Mouse (Mus musculus) liver (tissue): Measurements from ENCODE around the gene Plaa.
"Not testable (repeated sequence)": the region's sequence is repeated elsewhere in the genome, so short reads cannot be mapped to it uniquely, and the experiment has no call there.

Experiments
- DNase-seq: peaks from one replicate; pipeline ENCODE4 v3.0.0-alpha.2; 2020; ENCODE audit warnings: mixed read lengths

Plaa gene

DNA sequence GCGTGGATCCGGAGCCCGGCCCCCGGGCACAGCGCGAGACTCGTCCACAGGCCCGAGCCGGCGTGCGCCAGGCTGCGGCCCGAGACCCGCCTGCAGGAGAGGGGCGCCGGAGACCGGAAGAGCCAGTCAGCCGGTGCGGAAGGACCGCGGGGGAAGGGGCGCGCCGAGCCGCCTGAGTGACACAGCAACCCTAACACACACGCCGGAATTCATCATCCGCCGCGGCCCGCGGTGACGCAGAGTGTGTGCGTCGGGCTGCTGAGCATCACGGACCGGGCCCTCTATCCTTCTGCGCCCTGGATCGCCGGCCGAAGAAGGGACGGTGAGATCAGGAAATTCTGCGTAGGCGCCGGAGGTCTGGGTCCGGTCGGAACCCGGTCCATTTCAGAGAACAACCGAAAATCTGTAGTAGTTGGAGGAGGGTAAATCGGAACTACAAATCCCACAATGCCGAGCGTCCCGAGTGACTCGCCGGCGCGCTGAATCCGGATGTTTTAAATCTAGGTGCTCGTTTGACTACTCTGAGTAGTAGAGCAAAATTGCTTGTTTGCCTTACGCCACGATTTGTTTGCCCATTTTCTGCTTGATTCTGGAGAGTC is at the start of gene Plaa:
TSS of gene Plaa (minus strand) at position 214 of the 599 bp plus-strand sequence.
- DNase-seq: peak; percentile 89

DNA sequence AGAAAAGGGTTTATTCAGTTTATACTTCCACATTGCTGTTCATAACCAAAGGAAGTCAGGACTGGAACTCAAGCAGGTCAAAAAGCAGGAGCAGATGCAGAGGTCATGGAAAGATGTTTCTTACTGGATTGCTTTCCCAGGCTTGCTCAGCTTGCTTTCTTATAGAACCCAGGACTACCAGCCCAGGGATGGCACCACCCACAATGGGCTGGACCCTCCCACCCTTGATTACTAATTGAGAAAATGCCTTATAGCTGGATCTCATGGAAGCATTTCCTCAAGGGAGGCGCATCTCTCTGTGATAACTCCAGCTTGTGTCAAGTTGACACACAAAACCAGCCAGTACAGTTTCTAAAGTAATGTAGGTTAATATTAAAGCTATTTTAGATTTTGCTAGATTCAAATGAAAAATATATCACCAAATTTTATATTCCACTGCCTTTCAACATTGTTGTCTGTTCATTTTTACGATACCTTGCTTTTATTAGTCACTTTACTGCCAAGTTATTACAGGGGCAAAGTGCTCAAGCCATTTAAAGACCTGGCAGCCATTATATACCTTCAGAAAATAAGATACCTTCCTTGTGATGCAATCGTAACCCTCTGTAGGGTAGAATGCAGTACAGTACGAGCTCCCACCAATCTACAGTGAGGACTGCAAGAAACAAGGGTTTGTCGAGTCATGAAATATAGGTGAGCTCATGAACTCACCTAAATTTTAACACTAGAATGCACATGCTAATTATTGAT is 47.6 kb upstream of the Plaa start:
- DNase-seq: not testable (repeated sequence)

DNA sequence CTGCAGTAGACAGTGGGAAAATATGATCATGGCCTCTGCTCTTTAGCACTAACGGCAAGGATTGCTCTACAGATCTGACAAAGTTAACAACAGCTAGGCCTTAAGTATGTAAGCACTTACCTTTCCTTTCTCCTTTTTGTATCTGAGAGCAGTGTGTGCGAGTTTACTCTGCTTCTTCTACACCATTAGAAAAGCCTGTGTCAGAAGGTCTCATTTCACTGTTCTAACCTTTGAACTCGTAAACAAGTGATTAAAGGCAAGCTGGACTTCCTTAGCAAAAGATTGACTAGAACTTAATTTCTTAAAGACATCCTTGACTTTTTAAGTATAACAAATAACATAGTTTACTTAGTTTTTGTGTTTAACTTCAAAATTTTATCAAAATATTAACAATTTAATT is 46.9 kb upstream of the Plaa start, which contains the start of gene Lrrc19:
TSS of gene Lrrc19 (minus strand) at position 225 of the 400 bp plus-strand sequence.
- no peak for DNase-seq

DNA sequence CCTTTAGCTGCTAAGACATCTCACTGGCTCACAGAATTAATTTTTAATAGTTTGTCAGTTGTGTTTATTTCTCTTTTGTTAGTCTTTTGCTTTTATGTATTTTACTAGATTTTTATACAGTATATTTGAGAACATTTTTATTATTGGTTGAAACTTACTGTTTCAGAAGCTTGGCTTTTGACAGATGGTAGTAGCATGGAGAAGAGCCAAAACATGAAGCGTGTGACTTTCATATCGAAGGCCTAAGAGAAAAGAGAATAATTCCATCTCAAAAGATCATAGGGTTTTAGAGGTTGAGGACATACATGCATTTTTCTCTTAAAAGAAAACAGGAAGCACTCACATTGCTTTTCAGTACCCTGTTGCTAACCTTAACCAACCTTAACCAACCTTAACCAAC is 40.1 kb upstream of the Plaa start:
- DNase-seq: no peak

DNA sequence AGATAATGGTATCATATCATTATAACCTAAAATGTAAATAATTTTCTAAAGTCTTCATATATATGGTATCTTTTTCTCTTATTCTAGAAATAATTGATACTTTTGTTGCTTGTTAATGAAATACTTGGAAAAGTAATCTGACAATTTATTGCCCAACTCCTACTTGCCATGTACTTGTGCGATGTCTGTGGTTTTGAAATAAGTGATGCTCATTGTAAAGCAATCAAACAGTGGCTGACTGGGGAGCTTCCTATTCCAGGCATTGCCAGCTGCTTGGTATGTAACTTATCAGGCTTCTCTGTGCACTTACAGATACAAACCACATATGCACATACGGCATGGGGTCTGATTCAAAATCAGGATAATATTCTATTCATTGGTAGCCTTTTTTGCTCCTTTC is 17.0 kb upstream of the Plaa start:
- DNase-seq: no peak

DNA sequence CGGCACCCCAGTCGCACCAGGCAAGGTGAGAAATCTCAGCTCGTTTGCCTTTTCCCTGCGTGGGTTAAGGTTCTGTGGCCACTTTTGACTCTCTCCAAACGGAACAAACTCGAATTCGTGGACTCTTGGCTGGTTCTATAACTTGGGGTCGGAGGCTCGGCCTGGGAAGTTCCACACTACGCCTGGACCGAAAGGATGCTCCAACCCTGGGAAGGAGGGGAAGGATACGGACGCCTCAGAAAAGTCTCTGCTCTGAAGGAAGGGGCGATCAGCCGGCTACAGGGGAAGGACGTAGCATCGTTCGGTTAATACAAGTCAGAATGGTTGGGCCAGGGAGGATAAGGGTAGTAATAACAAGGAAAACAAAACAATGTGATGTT is 11.6 kb upstream of the Plaa start:
- no peak for DNase-seq

DNA sequence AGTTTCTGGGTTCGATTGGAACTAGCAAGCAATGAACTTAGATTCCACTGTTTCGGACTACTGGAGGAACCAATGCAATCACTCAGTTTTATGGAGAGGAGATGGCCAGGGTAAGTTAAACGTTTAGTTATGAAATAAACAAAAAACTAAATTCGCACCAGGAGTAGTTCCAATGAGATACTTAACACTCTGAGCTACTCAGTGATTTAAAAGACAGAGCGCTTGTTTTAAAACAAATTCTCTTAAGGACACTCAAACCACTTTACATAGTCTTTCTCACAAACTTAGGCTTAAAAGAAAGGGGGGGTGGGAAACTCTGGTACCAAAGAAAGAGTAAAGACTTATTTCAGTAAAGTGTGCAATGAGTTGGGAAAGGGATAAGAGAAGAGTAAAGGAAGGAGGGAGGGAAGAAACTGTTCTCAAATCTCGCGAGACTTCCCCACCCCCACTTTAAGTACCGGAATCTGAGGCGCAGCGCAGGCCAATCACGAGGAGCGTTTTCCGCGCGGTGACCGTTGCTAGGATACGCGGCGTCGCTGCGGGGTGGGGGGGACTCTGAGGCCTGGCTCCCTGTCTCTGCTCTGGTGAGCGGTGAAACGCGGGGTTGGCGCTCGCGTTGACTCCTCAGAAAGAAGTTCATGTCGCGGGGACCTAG is 11.1 kb upstream of the Plaa start, which contains the start of gene Ift74:
TSS of gene Ift74 (plus strand) at position 520 of the 655 bp plus-strand sequence.
- peak; percentile 93 for DNase-seq

DNA sequence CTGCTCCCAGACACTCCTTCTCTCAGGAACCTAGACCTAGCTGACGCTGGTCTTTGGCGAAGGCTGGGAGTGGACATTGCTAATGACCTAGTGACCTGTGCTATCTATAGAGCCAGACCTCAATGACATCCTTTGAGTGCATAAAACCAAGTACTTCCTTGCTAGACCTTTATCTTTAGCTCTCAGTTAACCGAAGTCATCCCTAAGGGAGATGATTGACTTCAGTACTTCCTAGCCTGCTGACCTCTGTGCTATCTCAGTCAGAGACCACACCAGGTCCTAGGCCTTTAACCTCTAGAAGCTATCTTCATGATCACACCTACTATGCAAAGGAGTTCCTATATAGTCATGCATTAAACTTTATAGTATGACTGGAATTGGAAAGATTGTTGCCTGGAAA is 7.3 kb upstream of the Plaa start:
- DNase-seq: no peak

DNA sequence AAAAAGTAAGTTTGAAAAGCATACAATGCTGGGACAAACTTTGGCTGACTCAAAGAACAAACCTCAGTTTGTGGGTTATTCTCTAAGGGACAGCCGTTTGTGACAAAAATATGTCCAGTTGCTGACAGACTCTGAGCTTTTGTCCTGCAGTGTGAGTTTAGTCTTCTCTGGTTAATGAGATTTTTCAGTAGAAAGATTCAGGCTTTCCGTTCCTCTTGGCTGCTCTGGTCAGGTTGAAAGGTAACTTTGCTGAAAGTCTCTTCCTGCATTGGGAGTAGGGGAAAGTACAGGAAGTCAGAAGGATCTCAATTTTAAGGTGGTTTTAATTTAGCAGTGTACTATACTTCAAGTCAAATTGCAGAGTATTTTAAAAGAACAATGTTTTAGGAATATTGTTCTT is 2.5 kb upstream of the Plaa start:
- DNase-seq: no peak

DNA sequence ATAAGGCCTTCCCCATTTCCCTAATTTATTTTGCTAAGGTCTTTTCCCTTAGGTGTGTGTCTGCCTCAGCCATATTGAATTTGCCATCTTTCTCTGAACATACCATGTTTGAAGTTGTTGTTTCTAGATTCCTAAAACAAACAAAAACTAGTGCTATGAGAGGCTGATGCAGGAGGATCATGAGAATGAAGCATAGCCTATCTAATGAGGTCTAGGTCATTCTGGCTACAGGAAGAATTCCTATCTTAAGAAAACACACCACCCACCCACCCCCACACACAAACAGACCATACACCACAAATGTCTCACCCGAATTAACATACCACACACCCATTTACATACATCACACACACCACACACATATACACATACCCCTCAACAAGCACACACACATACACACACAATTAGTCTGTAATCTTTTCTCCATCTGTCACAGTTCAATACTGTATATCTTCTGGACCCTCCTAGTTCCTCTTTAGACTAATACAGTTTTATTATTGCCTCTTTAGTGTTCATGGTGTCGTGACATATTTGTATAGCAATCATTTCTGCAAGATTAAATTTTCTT is 1.5 kb upstream of the Plaa start:
- no peak for DNase-seq

DNA sequence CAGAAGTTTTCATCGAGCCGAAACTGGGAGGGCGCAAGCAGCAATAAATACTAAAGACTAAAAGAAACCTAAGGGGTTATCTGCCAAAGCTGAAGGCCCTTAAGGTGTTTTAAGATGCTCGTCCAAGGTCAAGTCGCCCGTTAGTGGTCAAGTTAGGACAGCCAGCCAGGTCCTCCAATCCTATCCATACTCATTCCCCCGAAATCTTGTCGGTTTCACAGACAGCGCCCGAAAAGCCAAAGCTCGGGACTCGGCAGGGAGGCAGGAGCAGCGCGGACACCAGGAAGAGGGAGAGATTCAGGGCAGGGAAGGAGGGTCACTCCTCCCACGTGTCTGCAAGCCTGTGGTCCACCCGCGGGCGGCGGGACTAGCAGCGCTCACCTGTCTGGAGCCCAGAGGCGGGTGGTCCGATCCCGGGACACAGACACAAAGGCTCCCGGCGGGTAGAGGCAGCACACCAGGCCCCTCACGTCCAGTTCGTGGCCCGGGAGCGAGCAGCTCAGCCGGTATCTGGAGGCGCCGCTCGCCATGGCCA is 481 bp downstream of the Plaa start:
- peak; percentile 50 for DNase-seq

DNA sequence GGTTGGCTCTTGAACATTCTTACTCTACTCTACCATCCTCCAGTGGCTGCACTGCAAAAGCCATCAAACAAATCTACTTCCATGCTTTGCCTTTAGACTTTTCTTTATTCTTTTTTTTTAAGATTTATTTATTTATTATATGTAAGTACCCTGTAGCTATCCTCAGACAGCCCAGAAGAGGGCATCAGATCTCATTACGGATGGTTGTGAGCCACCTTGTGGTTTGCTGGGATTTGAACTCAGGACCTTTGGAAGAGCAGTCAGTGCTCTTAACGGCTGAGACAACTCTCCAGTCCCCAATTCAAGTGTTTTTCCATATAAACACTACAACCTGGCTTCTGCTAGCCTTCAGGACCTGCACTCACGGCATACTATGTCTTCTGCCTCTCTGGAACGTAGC is 1.6 kb downstream of the Plaa start:
- no peak for DNase-seq

DNA sequence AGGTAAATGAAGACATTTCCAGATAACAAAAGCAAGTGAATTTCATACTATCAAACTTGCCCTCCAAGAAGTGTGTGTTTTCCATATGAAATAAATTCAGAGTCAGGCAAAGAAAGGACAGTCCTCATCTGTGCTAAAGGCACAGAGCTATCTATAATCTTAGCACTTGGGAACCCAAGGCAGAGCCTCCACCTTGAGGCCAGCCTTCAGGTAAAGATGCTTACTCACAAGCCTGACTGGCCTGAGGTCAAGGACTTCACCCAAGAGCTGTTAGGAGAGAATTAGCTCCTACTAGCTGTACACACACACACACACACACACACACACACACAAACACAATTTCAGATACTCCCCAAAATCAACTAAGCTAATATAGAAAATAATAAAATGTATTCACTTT is 10.3 kb downstream of the Plaa start:
- DNase-seq: no peak

DNA sequence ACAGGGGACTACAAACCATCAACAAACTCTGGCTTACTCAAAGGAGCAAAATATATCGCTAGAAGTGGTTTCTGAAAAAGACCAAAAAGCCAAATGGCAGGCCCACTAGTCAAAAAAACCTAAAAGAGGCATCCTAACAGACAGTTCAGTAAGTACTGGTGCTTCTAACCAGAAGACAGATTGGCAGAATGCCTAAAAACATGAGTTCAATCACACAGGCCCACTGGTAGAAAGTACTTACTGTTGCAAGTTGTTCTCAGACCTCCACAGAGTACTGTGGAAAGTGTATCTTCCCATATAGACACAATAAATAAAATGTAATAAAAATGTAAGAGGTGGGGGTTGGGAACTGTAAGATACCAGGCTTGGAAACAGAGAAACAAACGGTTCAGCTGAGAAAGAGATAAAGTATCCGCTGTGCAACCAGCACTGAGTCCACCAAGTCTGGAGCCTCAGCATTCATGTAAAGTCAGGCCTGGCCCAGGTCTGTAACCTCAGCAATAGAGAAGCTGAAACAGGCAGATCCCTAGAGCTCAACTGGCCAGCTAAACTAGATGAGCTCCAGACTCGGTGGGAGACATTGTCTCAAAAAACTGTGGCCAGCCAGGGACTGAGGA is 11.2 kb downstream of the Plaa start:
- DNase-seq: no peak

DNA sequence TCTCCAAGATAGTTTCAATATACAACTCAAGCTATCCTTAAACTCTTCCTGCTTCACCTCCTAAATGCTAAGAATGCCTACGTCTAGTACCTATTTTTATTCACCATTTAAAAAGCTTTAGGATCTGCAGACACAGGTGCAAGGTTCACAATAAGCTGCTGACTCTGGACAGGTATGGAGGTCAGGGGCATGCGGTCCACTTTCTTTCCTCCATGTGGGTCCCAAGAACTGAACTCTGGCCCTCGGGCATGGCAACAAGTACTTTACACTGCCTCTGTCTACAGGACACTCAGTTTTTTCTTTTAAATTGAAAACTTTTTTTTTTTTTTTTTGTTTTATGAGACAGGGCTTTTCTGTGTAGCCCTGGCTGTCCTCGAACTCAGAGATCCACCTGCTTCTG is 30.4 kb downstream of the Plaa start:
- DNase-seq: no peak

DNA sequence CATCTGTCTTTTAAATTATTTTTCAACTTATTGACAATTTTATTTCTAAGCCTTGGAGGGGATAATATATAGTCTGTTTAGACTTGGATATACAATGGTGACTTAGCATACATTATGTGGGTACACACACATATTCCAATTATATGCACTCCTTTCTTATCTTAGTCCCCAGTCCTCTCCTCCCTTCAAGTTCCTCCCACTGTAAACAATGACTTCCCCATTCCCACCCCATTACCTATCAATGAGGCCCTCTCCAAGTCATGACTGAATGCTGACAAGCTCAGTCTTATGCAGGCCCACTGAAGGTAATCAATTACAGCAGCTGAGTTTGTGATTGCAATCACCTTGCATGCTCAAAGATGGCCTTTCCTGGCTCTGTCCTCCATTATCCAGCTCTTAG is 38.7 kb downstream of the Plaa start:
- no peak for DNase-seq

DNA sequence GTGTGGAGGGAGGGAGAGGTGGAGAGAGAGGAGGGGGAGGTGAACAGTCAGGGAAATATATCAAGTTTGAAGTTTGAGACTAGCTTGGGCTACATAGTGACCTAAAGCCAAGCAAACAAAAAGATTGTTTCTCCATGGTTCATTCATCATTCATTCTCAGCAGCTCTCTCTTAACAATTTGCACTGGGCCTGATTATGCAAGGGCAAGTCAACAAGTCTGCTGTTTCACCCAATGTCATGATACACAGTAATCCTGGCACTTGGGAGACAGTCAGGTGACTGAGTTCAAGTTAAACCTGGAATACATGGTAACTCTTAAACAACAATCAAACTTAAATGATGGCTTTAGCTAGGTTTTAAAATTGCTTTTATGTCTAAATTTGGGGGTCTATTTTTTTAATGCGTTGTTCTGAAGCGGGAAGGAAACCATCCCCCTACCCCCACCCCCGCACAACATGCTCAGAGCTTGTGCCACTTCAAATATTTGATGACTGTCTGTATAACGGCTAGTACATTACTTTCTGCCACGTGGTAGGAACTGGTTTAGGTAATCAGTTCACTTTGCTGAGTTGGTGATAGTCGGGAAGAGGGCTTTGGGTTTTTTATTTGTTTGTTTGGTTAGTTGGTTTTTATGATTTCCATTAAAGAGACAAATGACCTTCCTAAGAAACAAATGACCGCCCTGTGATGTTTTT is 40.9 kb downstream of the Plaa start:
- no peak for DNase-seq

DNA sequence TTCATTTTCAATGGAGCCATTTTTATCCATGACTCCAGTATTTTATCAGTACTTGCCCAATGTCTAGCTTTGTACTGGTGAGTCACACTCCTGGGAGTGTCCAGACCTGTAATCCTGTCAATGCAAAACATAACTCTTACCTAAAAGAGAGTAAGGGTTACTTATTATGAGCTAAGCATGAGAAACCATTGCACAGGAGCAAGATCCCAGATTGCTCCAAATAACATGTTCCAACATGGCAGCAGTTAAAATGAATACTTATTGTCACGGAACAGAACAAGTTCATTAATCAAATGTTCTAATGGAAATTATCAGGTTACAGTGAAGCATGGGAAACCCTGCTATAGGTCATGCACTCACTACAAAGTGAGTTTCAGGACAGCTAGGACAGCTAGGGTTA is 42.7 kb downstream of the Plaa start:
- DNase-seq: no peak

DNA sequence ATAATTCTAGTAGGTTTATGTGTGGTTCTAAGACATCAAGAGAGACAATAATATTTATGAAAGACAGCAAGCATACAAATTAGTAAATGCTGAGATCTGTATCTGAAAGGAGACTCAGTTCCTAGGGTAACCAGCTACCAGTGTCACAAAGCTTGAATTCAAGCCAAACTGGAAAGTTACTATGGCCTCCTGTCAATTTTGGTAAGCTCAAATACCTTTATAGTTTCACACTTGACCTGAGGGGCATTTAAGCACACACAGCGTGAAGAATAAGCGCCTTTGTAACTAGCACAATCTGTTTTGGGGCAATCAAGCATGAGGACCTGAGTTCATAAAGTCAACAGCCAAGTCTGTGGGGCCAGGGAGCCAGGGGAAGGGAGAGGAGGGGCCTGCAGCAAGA is 43.8 kb downstream of the Plaa start:
- DNase-seq: no peak

DNA sequence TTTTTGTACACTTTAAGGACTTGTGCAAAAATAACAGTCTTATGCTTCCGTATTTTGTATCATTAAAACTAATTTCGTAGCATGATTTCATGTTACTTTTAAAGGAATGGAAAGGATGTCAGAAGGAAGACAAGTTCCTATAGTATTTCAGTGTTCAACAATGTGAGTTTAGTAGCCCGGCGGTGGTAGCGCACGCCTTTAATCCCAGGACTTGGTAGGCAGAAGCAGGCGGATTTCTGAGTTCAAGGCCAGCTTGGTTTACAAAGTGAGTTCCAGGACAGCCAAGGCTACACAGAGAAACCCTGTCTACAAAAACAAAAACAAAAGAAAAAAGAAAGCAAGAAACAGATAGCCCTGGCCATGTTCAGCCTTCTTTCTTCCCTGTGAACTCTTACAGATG is 45.9 kb downstream of the Plaa start:
- DNase-seq: no peak

DNA sequence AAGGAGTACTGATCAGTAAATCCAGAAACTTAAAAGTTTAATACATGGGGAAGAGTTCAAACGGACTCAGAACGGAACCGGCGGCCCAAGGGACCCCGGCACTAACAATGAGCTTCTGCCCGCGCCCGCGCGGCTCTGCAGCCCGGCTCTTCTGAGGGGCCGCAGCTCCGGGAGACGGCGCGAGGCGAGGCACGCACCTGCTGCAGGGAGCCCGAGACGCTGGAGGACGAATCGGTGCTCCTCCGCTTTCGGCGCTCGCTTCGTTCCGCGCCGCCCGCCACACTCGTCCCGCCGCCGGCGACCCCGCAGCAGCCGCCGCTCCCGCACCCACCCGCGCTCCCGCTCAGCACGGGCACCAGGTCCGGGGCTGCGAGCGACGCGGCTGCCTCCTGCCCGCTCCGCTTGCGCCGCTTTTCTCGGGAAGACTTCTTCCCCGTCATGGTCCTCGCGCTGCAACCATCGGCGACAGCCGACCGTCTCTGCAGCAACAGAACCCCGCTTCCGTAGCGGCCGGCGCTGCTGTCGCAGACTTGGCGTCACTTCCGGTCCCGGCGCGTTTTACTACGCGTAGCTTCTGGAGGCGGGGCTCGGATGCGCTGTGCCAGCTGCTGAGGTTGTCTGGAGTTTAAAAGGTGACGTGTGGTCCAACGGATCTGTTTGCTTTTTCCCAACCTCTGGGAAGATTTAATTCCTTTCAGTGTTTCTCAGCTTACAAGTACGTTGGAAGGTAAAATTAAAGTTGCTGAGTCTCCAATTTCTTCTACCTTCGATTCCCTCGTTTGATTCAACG is 46.6 kb downstream of the Plaa start, which contains the start of the genes Gm10306 and Caap1:
TSS of gene Gm10306 (plus strand) at position 282 of the 790 bp plus-strand sequence.
TSS of gene Caap1 (minus strand) at position 532 of the 790 bp plus-strand sequence.
- peak; percentile 93 for DNase-seq
